Mouse (Mus musculus): Measurements from ENCODE around the gene Acbd4.
A peak's percentile ranks its signal among the peaks of the same experiment; 100 is the strongest.

Acbd4 gene

DNA sequence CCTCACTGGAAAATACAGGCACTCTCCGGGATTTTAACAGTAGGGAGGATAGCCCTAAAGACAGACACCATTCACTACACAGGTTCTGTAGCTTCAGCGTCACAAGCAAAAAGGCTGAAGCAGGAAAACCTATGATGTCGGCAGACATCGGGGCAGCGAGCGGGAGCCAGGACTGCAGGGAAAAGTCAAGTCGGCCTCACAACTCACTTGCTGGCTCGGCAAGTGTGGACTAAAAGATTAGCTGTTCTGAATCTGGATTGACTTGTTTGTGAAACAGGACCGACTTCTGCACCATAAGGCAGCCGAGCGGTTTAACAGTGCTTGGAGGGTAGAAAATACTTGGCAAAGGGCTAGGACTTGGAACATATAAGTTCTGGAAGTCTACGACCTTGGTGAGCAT lies 11.5 kb downstream of the Acbd4 start:
- peaks cover 39% of the 10 kb centered on the region for H3K36me3 ChIP-seq (ENCODE audit: insufficient read depth, low read length)
- H3K9me3 ChIP-seq (ENCODE audit: low read length): no peaks in the 10 kb centered on the region
- peaks cover 60% of the 10 kb centered on the region for H3K4me1 ChIP-seq (replicated peaks; ENCODE audit: low read depth, low read length)
- no peaks in the 10 kb centered on the region for H3K27me3 ChIP-seq (ENCODE audit: insufficient read depth, low read length)
- peak overlapping the region; percentile 89 for H3K4me3 ChIP-seq (replicated peaks; ENCODE audit: low read length)
- TF ChIP-seq POU5F1 (IDR thresholded peaks at IDR 0.05; ENCODE audit: borderline replicate concordance, low read length) (no peak), NANOG (IDR thresholded peaks at IDR 0.05; ENCODE audit: borderline replicate concordance, low read length) (no peak), CTCF (conservative IDR thresholded peaks at IDR 0.05; ENCODE audit: low read length) (no peak)

GRCm38 (mm10) chr11:103113771-103114170 lies 12.3 kb downstream of the Acbd4 start:
- Histone ChIP-seq H3K4me1 (replicated peaks; ENCODE audit: low read depth, low read length) (peaks cover 68% of the 10 kb centered on the region), H3K36me3 (ENCODE audit: insufficient read depth, low read length) (peaks cover 42% of the 10 kb centered on the region), H3K9me3 (ENCODE audit: low read length) (no peaks in the 10 kb centered on the region), H3K27me3 (ENCODE audit: insufficient read depth, low read length) (no peaks in the 10 kb centered on the region), H3K4me3 (replicated peaks; ENCODE audit: low read length) (peak overlapping the region; percentile 89)
- TF ChIP-seq CTCF (conservative IDR thresholded peaks at IDR 0.05; ENCODE audit: low read length): no peak
- no peak for TF ChIP-seq NANOG (IDR thresholded peaks at IDR 0.05; ENCODE audit: borderline replicate concordance, low read length)
- no peak for TF ChIP-seq POU5F1 (IDR thresholded peaks at IDR 0.05; ENCODE audit: borderline replicate concordance, low read length)

DNA sequence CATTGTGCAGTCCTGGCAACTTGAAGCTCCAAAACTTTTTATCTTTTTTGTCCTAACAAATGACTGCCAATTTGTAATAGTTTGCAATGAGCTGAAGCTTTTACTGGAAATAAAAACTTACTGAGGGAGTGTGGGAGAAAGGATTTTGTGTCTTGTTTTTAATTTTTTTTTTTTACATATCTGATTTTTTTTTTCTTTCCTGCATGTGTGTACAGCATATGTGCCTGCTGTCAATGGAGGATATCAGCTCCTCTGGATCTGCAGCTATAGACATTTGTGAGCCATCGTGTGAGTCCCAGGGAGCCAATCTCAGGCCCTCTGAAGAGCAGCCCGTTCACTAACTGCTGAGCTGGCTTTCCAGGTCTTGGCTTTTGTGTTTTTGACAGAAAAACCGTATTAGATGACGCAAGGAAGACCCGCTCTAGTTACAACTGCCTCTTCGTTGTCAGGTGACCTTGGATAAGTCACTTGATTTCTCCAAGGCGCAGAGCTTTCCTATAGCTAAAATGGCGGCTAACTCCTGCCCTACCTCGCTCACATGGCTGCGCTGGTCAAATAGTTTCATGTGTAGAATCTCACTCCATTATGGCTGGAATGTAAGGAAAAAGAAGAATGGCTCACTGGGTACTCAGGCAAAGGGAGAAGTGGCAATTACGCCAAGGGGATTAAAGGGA lies 12.9 kb downstream of the Acbd4 start:
- peaks cover 39% of the 10 kb centered on the region for H3K36me3 ChIP-seq (ENCODE audit: insufficient read depth, low read length)
- H3K27me3 ChIP-seq (ENCODE audit: insufficient read depth, low read length): no peaks in the 10 kb centered on the region
- H3K4me3 ChIP-seq (replicated peaks; ENCODE audit: low read length): peak overlapping the region; percentile 89
- TF ChIP-seq NANOG (IDR thresholded peaks at IDR 0.05; ENCODE audit: borderline replicate concordance, low read length): no peak
- no peak for TF ChIP-seq CTCF (conservative IDR thresholded peaks at IDR 0.05; ENCODE audit: low read length)
- no peak for TF ChIP-seq POU5F1 (IDR thresholded peaks at IDR 0.05; ENCODE audit: borderline replicate concordance, low read length)
- H3K9me3 ChIP-seq (ENCODE audit: low read length): no peaks in the 10 kb centered on the region
- peaks cover 67% of the 10 kb centered on the region for H3K4me1 ChIP-seq (replicated peaks; ENCODE audit: low read depth, low read length)

DNA sequence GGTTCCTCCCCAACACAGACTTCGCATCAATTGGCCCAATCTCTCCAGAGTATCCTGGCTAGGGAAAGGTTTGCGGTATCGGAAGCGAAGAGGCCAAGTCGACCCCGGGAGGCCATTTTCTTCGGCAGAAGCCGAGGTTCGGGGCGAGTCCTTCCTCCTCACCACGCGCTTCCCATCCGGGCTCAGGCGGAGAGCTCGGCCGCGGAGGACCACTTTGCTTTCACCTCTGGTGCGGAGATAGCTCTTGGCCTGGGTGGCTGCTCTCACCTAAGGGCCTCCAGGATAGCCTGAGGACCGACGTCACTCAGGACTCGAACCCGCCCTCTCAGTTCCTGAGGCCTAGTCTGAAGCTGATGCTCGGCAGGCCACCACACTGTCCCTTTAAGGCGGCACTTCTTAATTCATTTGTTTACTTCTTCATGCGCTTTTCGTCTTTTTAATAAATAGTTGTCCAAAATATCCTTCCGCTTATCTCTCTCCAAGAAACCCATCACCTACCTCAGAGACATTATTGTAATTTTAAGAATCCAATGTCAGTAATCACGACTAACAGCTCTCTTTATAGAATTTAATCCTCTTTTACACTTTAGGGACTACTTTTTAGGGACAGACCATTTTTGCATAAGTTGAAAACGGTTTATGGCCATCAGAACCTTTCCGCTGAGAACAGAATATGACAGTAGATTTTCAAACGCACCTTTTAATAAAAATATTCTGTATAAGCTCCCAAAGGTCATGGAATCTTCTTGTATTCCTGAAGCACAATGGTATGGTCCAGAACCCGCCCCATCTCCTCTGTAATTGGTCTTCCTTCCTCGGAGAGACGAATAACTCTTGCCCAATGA lies 13.9 kb downstream of the Acbd4 start:
- H3K36me3 ChIP-seq (ENCODE audit: insufficient read depth, low read length): peaks cover 36% of the 10 kb centered on the region
- H3K9me3 ChIP-seq (ENCODE audit: low read length): no peaks in the 10 kb centered on the region
- peak overlapping the region; percentile 89 for H3K4me3 ChIP-seq (replicated peaks; ENCODE audit: low read length)
- no peak for TF ChIP-seq CTCF (conservative IDR thresholded peaks at IDR 0.05; ENCODE audit: low read length)
- TF ChIP-seq POU5F1 (IDR thresholded peaks at IDR 0.05; ENCODE audit: borderline replicate concordance, low read length): no peak
- TF ChIP-seq NANOG (IDR thresholded peaks at IDR 0.05; ENCODE audit: borderline replicate concordance, low read length): no peak
- no peaks in the 10 kb centered on the region for H3K27me3 ChIP-seq (ENCODE audit: insufficient read depth, low read length)
- peaks cover 58% of the 10 kb centered on the region for H3K4me1 ChIP-seq (replicated peaks; ENCODE audit: low read depth, low read length)

GRCm38 (mm10) chr11:103116008-103116818 lies 14.7 kb downstream of the Acbd4 start, which contains the start of gene Hexim1:
TSS of gene Hexim1 (plus strand) at chr11:103116231.
- Histone ChIP-seq H3K27me3 (ENCODE audit: insufficient read depth, low read length) (no peaks in the 10 kb centered on the region), H3K4me3 (replicated peaks; ENCODE audit: low read length) (peak within 1 kb of the TSS; percentile 89), H3K9me3 (ENCODE audit: low read length) (no peaks in the 10 kb centered on the region), H3K36me3 (ENCODE audit: insufficient read depth, low read length) (peaks cover 36% of the 10 kb centered on the region), H3K4me1 (replicated peaks; ENCODE audit: low read depth, low read length) (peaks cover 50% of the 10 kb centered on the region)
- no peak for TF ChIP-seq POU5F1 (IDR thresholded peaks at IDR 0.05; ENCODE audit: borderline replicate concordance, low read length)
- no peak for TF ChIP-seq CTCF (conservative IDR thresholded peaks at IDR 0.05; ENCODE audit: low read length)
- TF ChIP-seq NANOG (IDR thresholded peaks at IDR 0.05; ENCODE audit: borderline replicate concordance, low read length): no peak

- TF ChIP-seq POU5F1 (IDR thresholded peaks at IDR 0.05; ENCODE audit: borderline replicate concordance, low read length) (no peak), CTCF (conservative IDR thresholded peaks at IDR 0.05; ENCODE audit: low read length) (peak; percentile 21), NANOG (IDR thresholded peaks at IDR 0.05; ENCODE audit: borderline replicate concordance, low read length) (no peak)
- H3K4me1 ChIP-seq (replicated peaks; ENCODE audit: low read depth, low read length): peaks cover 48% of the 10 kb centered on the region
Observed at GRCm38 (mm10) chr11:103116959-103117590, 15.6 kb downstream of the Acbd4 start.

DNA sequence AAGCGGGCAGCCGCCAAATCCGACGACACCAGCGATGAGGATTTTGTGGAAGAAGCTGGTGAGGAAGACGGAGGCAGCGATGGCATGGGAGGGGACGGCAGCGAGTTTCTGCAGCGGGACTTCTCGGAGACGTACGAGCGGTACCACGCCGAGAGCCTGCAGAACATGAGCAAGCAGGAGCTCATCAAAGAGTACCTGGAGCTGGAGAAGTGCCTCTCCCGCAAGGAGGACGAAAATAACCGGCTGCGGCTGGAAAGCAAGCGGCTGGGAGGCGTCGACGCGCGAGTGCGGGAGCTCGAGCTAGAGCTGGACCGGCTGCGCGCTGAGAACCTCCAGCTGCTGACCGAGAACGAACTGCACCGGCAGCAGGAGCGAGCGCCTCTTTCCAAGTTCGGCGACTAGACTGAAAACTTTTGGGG lies 16.1 kb downstream of the Acbd4 start:
- peak overlapping the region; percentile 88 for H3K4me3 ChIP-seq (replicated peaks; ENCODE audit: low read length)
- H3K36me3 ChIP-seq (ENCODE audit: insufficient read depth, low read length): peaks cover 36% of the 10 kb centered on the region
- H3K4me1 ChIP-seq (replicated peaks; ENCODE audit: low read depth, low read length): peaks cover 43% of the 10 kb centered on the region
- no peaks in the 10 kb centered on the region for H3K9me3 ChIP-seq (ENCODE audit: low read length)
- H3K27me3 ChIP-seq (ENCODE audit: insufficient read depth, low read length): no peaks in the 10 kb centered on the region
- no peak for TF ChIP-seq POU5F1 (IDR thresholded peaks at IDR 0.05; ENCODE audit: borderline replicate concordance, low read length)

More at GRCm38 (mm10) chr11:103116959-103117590, 15.6 kb downstream of the Acbd4 start:
- Histone ChIP-seq H3K36me3 (ENCODE audit: insufficient read depth, low read length) (peaks cover 36% of the 10 kb centered on the region), H3K27me3 (ENCODE audit: insufficient read depth, low read length) (no peaks in the 10 kb centered on the region), H3K9me3 (ENCODE audit: low read length) (no peaks in the 10 kb centered on the region), H3K4me3 (replicated peaks; ENCODE audit: low read length) (peak overlapping the region; percentile 88)

Measured in E14TG2a.4 (cell line).